Mouse (Mus musculus): Measurements from ENCODE around the gene Dlgap1. TPM values are rescaled to one million over a fixed set of nuclear protein-coding genes. Genes with fewer than 3 reads are reported as not detected.

Gene Dlgap1
- total RNA-seq, 2 experiments from 2014 or later, result 539 to 547 TPM

DNA sequence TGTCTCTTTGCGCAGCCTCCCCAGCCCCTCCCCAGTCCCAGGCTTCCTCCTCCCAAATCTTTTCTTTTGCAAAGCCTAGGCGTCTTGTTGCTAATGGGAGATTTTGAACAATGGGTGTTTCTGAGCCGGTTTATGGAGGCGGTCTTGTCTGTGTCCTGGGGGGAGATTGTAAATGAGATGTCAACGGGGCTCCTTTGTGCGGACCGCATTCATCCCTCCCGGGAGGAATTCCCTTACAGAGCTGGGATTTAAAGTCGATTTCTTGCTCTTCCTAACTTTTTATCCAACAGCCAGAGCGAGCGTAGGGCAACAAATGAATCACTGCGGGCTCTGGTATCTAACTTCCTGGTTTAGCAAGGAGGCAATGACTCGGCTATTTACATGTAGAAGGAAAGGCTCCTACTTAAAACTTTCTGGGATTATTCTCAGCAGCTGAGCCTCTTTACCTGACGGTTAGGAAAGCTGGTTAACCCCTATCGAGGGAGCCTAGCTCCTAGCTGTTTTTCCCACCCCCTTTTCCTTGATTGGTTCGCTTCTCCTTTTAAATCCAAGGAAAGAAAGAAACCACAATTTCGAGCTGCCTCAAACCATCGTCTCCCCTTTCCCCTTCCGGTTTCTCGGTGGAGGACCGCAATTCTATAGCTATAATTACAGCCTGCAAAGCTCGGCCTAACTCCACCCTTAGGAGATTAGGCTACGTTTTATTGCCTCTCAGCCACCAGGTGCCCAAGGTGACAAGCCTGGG is 779.0 kb downstream of the Dlgap1 start:
- Histone ChIP-seq H3K4me3 (peak overlapping the region; percentile 36), H3K27ac (peak overlapping the region; percentile 71)
- no peak for DNase-seq (ENCODE audit: low spot score in 2 of 2)
- TF ChIP-seq CTCF (conservative IDR thresholded peaks at IDR 0.05), result no peak

DNA sequence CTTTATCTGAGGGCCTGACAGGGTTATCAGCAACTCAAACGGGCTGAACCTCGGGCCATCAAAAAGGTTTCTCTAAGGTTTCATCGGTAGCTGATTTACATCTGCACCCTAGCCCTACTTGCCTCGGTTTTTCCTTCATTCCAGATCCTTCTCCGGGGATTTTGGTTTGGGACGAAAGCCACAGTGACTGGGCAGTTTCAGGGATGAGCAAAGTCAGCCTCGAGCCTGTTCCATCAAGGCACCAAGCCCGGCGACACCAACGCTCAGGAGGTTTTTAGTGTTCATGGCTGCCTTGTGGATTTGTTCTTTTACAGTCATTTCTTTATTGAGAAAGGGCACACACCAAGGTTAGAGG is 779.6 kb downstream of the Dlgap1 start:
- no peak for TF ChIP-seq CTCF (conservative IDR thresholded peaks at IDR 0.05)
- H3K27ac ChIP-seq, result peak overlapping the region; percentile 71
- H3K4me3 ChIP-seq, result no peak overlapping the region
- no peak for DNase-seq (ENCODE audit: low spot score in 2 of 2)

DNA sequence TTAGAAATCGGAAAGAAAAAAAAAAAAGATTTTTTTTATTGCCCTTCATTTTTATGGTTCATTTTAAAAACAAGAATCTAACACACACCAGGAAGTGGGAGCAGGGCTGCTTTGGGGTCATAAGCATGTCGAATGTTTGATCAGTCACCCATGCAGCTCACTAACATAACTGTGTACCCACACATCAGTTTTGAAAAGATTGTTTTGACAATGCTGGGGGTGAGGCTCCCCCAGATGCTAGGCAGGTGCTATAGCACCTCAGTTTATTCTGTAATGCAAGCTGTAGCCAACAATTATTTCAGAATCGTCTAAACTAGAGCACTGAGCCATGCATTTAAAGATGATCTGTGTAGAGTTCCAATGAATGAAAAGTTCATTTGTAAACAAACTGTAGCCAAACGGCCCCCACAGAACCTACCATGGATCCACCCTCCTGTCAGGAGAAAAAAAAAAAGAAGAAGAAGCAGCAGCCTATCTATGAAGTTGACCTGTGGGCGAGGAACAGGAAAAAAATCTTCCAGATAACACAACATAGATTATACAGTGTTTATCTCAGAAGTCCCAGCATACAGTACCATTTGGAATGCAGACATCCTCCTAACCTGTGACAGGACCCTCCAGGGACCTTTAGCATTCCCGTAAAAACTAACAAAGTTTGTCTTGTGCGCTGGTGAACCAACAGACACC is 780.2 kb downstream of the Dlgap1 start:
- Histone ChIP-seq H3K27ac (peak overlapping the region; percentile 71; the same call in 1 of the 2 replicates), H3K4me3 (no peak overlapping the region)
- no peak for DNase-seq (ENCODE audit: low spot score in 2 of 2)
- no peak for TF ChIP-seq CTCF (conservative IDR thresholded peaks at IDR 0.05)

DNA sequence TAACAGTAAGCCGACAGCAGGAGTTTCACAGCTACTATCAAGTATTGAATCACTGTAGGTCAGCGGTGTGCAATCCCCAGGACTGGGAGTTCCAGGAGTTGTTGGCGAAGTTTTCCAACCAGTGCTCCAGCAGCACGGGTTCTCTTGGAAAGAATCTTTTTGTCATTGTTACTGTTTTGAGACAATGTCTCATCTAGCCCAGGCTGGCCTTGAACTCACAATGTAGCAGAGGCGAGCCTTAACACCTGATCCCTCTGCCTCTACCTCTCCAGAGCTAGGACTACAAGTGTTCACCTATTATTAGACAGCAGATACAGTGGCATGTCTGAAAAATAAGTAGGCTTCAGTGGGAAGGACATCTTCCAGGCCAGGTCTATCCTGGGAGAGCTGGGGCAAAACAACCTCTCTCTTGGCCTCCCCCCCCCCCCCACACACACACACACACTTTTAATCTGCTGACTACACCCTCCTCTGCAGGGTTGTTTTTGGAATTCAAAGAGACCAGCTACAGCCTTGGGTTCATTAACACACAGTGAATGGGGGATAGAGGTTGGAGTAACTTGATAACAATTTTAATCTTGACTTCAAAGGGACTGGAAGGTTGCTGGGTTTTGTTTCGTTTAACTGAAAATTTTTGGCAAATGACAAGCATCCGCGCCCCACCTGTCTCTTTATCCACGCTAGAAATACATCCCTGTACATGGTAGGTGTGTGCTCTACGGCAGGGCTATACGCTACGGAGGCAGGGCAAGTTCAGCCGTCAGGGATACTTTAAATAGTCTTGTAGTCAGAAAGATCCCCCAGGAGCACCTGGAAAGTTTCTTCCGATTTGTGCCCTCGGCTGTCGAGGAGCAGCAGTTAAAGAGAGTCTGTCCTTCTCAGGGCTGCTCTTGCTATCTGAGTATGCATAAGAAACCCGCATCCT is 781.6 kb downstream of the Dlgap1 start:
- H3K27ac ChIP-seq, result peak overlapping the region; percentile 71; the same call in 1 of the 2 replicates
- no peak overlapping the region for H3K4me3 ChIP-seq
- no peak for DNase-seq (ENCODE audit: low spot score in 2 of 2)
- TF ChIP-seq CTCF (conservative IDR thresholded peaks at IDR 0.05), result no peak

DNA sequence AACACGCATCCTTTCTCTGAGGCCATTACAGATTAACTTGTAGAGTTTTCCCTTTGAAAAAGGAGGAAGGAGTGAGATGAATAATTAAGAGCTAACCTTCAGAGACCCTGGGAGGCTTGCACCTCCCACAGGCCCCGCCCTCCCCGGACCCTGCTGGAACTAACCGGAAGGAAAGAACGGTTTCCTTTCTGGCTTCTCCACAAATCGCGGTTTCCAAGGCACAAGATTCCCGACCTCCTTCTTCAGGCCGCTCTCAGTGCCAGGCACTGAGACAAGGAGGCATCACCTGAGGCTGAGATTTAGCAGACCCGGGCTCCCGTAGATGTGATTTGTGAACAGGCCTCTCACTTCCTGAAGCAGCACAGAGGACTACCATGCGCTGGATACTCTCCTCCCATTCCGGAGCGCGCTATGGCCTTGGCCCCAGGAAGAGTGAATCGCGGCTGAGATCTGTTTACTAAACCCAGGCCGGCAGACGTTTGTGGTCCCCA is 782.3 kb downstream of the Dlgap1 start:
- H3K4me3 ChIP-seq, result peak overlapping the region; percentile 27; the same call in 1 of the 2 replicates
- TF ChIP-seq CTCF (conservative IDR thresholded peaks at IDR 0.05), result no peak
- H3K27ac ChIP-seq, result peak overlapping the region; percentile 71

DNA sequence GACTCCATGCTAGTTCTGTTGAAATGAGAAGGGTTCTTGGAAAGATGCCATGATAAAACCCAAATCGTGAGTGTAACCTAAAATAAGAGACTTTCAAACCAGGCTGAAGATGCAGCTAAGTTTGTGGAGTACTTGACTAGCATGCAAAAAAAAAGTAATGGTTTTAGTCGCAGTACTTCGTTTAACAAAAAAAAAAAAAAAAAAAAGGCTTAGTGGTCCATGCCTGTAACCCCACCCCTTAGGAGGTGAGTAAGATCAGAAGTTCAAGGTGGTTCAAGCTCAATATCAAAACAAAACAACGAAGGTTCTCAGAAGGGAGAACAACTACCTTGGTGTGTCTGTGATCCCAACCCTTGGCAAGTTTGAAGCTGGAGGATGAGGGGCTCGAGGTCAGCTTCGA is 782.8 kb downstream of the Dlgap1 start:
- Histone ChIP-seq H3K4me3 (no peak overlapping the region), H3K27ac (peak overlapping the region; percentile 71)
- no peak for TF ChIP-seq CTCF (conservative IDR thresholded peaks at IDR 0.05)
- DNase-seq (ENCODE audit: low spot score in 2 of 2), result no peak

More for the DNA sequence above, 782.3 kb downstream of the Dlgap1 start:
- no peak for DNase-seq (ENCODE audit: low spot score in 2 of 2)

DNA sequence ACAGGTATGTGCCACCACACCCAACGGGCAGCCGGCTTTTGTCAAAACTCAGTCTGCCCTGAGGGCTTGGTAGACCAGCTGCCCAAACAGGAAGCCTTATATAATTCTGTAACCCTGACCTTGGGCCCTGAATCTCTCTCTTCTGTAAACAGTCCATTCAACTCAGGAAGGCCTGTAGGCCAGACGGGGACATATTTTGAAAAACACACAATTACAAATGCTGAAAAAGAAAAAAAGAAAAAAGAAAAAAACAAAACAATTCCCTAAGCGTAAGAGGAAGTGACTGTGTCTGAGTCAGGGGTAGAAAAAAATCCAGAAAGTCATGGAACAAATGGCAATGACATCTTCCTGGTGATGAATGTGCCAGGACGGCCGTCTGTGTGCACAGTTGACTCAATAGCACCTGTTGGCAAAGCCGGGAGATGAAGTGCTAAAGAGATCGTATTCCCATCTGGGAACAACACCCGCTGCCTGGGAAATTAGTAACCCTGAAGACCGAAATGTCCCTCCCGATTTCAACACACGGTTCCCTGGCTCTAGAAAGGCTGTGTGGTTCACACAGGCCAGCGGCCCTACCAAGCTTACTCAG is 784.7 kb downstream of the Dlgap1 start:
- DNase-seq (ENCODE audit: low spot score in 2 of 2), result peak; percentile 54 to 63
- H3K4me3 ChIP-seq, result no peak overlapping the region
- no peak for TF ChIP-seq CTCF (conservative IDR thresholded peaks at IDR 0.05)
- peak overlapping the region; percentile 75 for H3K27ac ChIP-seq

DNA sequence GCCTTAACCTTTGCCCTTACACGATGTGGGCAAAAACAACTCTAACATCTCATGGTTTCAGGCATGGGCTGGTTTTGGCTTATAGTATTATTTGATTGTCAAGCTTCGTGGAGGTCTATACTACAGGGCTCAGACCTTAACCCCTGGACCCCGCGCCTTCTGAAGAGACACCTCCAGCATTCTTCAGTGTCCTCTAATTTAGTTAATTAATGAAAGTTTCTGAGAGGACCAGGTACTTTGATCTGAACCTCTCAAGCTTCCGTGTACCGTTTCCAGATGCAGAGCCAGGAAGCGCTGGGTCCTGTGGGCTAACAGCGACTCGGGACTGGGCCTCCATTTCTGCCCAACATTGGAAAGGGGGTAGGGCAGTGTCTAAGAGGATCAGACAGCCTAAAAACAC is 785.2 kb downstream of the Dlgap1 start:
- peak overlapping the region; percentile 75 for H3K27ac ChIP-seq
- H3K4me3 ChIP-seq, result no peak overlapping the region
- DNase-seq (ENCODE audit: low spot score in 2 of 2), result no peak
- no peak for TF ChIP-seq CTCF (conservative IDR thresholded peaks at IDR 0.05)

DNA sequence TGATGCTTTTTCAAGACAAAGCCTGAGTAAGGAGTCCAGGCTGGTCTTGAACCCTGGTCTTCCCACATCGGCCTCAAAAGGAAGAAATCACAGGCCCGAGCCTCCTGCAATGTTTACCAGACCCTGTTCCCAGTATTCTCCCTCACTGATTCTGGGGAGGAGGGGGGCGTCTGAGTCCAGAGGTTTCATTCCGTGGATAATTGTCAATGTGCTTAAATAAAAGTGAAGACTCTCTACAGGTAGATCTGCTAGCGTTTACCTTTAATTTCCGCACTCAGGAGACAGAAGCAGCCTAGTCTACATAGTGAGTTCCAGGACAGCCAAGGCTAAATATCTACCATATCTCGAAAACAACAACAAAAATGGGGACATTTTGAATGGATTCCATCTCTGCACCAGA is 785.8 kb downstream of the Dlgap1 start:
- no peak for DNase-seq (ENCODE audit: low spot score in 2 of 2)
- TF ChIP-seq CTCF (conservative IDR thresholded peaks at IDR 0.05), result no peak
- Histone ChIP-seq H3K27ac (peak overlapping the region; percentile 75; the same call in 1 of the 2 replicates), H3K4me3 (peak overlapping the region; percentile 52; the same call in 1 of the 2 replicates)

DNA sequence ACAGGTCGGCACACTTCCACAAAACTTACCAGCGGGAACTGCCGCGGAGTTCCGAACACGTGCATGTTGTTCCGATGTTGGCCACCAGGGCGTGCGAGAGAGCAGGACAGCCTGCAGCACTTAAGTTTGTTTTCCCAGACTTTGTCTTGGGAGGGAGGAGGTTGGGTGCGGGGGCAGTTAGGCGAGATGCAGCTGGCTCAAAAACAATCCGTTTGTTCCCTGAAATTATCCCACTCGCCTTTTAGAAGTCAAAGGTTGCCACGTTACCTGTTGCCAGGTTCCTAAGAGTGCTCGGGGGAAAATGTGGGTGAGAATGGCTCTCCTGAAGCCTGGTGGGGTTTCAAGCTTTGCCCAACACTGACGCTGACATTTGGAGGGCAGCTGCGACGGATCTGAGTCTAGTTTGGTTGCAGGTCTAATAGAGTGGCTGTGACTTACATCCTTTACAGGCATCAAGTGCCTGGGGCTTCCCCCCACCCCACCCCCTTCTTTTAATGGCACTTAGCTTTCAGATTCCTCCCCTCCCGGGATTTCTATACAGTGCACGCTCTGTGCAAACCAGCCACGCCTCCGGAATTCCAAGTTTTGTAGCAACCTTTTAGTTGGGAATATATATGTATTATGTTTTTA is 786.3 kb downstream of the Dlgap1 start:
- H3K4me3 ChIP-seq, result peak overlapping the region; percentile 52
- peak; percentile 96 for TF ChIP-seq CTCF (conservative IDR thresholded peaks at IDR 0.05)
- peak; percentile 76 to 88 for DNase-seq (ENCODE audit: low spot score in 2 of 2)
- peak overlapping the region; percentile 52; the same call in 1 of the 2 replicates for H3K27ac ChIP-seq

DNA sequence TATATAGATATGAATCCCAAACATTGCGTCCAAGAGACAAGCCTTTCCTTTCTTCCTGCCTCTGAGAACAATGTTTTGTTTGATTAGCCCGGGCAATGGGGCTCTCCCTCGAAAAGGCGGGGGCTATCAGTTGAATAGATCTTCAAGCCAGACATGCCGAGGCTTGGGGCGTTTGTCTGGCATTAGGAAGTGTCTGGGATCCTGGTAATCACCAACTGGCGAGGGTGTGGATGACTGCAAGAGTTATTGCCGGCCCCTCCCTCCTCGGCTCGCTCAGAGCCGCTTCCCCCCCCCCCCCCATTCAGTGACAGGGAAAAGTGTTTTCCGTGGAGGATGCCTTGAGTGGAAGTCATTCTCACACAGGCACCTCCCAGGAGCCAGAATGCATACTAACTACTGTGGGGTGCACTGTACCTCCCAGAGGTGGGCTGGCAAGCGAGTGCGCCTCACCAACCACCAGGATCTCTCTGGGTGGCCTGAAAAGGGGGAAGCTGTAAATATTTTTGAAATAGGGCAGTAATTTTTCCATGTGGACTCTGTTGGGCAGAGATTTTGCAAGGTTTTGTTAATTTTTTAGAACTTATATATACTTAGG is 786.9 kb downstream of the Dlgap1 start:
- no peak for TF ChIP-seq CTCF (conservative IDR thresholded peaks at IDR 0.05)
- Histone ChIP-seq H3K27ac (peak overlapping the region; percentile 52; the same call in 1 of the 2 replicates), H3K4me3 (peak overlapping the region; percentile 52)
- no peak for DNase-seq (ENCODE audit: low spot score in 2 of 2)
